Mouse (Mus musculus) testis, adult 2 months (tissue): ENCODE data around the gene Adam23.

Experiments
- CTCF ChIP-seq: fragments of 200-500 bp; IDR thresholded peaks from 2 replicates; pipeline ENCODE4 v1.5.1; 2012; ENCODE audit warnings: low read depth, mild to moderate bottlenecking, inconsistent platforms, low read length, moderate library complexity; ENCODE audit not compliant: control insufficient read depth, insufficient read depth, insufficient replicate concordance
- POLR2A ChIP-seq: fragments of 200-500 bp; IDR thresholded peaks from 2 replicates; pipeline ENCODE4 v1.6.1; 2012; ENCODE audit warnings: low read depth, mild to moderate bottlenecking, inconsistent platforms, low read length, moderate library complexity; ENCODE audit not compliant: control insufficient read depth

GRCm38 (mm10) chr1:63539884-63540613, 94.4 kb downstream of the Adam23 start:
- TF ChIP-seq CTCF (no peak), POLR2A (no peak)
